Mouse (Mus musculus) brain, adult 2 months (tissue): ENCODE data around the gene Entpd5.
A peak's percentile ranks its signal among the peaks of the same experiment; 100 is the strongest.
"Not testable (repeated sequence)": the region's sequence is repeated elsewhere in the genome, so short reads cannot be mapped to it uniquely, and the experiment has no call there.

Experiments
- DNase-seq: peaks from one replicate; pipeline ENCODE4 v3.0.0; 2011; ENCODE audit warnings: low read depth, low spot score

Gene Entpd5

DNA sequence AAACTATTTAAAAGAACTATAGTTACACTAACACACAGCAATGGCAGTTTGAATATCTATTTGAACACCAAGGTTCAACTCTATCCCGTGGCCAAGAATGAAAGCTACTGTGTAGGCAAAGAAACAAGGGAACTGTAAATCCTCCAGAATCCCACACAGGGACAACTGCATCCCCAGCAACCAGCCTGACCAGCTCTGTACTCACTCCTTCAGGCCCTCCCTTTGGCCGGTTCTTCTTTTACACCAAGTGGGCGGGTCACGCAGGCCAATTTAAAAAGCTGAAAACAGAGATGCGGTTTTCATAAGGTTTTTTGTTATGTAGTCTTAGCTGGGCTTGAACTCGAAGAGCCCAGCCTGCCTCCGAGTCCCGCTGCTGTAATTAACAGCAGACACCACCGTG lies 9.7 kb downstream of the Entpd5 start:
- DNase-seq = no peak

DNA sequence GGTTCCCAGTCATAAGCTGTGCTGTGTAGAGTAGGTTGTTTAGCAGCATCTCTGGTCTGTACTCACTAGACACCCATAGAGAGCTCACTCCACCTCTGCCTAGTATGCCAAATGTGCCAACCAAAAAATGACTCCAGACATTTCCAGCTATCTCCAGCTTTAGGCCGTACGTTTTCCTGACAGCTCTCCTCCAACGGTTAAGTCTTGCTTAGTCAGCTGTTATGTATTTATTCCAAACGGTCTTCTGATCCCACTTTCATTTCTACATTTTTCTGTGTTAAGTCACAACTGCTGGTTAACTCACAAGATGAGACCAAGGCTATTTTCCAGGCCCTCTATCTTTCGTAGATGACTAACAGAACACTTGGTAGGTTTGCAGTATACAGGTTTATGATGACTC lies 10.2 kb downstream of the Entpd5 start:
- DNase-seq = no peak

DNA sequence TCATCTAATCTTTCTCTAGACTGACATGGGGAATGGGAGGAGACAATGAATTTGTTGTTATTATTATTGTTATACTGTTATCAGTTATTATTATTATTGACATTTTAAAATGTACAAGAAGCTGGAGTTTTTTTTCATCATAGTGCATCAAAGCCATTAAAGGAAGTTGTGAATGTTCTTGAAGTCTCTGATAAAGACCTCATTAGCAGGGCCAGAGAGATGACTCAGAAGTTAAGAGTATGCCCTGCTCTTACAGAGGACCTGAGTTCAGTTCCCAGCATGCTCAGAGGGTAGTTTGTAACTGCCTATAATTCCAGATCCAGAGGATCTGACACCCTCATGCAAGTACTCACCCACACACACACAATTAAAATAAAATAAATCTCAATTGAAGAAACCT lies 11.1 kb downstream of the Entpd5 start:
- no peak for DNase-seq

DNA sequence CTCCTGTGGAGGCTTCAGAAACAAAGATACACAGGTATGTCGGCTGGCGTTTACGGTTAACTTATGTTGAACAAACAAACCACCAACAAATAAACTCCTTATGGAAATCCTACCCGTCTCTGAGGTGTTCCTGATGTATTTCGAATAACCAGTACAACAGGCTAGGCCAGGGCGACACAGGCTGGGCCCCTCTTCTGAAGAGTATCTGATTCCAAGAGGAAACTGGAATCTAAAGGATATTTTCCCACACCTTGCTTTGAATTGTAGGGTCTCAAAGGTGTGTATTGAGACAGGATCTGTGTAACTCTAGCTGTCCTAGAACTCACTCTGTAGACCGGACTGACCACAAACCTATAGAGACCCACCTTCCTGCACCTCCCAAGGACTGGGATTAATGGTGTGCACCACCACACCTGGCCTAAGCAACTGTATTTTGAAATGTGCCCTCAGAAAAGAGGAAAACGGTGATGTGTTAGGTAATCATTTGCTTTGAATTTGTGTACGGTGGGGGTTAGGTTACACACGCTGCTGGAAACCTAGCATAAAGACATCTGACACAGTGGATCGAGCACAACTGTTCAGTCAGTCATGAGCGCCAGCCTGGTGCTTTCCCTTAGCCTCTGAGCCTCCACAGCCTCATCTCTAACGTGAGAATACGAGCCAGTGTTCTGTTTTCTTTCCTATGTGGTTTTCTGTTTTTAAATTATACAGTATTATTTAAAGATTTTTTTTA lies 11.7 kb downstream of the Entpd5 start:
- DNase-seq = no peak

DNA sequence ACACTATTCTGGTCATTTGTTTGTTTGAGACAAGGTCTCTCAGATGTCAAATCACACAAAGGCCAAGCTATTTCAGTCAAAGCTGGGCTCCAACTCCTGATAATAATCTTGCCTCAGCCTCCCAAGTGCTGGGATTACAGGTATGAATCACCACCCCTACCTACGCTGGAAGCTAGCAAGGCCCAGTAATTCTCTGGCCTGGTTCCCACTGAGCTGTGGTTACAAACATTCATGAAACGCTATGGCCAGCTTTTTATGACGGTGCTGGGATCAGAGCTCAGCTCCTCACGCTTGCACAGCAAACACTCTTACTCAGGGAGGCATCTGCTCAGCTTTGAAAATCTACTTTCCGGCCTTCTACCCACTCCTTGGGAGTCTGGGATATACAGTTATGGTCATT lies 15.0 kb downstream of the Entpd5 start:
- DNase-seq = no peak

DNA sequence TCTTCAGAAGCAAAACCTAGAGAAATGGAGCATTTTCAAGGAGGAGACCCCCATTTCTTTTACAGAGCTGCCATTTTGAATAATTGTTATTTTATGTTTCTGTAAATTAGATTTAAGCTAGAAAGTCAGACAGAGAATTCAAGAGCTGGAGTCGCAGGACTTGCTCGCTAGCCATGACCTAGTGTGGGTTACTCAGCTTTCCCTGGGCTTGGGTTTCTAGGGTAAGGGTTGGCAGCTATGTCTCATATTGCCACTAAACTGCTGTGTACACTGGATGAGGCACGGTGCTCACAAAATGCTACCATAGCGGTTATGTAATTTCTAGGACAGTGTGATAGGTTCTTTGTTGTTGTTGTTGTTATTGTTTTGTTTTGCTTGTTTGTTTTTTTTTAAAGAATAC lies 16.1 kb downstream of the Entpd5 start:
- DNase-seq = no peak

DNA sequence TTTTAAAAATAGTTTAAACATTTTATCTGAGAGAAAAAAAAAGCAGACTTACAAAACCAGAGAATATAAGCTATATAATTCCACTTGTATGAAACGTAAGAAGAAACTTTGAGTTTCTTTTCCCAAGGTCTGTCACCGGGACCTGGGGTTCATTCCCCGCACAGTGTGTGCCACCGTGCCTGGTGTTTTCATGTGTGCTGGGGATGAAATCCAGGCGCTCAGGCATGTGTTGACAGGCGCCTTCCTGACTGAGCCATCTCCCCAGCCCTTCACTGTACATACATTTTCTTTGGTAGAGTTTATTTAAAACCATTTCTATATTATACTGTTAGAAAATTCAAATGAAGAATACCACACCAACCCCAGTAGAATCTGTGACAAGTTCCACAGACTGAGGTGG lies 18.5 kb downstream of the Entpd5 start:
- DNase-seq = no peak

DNA sequence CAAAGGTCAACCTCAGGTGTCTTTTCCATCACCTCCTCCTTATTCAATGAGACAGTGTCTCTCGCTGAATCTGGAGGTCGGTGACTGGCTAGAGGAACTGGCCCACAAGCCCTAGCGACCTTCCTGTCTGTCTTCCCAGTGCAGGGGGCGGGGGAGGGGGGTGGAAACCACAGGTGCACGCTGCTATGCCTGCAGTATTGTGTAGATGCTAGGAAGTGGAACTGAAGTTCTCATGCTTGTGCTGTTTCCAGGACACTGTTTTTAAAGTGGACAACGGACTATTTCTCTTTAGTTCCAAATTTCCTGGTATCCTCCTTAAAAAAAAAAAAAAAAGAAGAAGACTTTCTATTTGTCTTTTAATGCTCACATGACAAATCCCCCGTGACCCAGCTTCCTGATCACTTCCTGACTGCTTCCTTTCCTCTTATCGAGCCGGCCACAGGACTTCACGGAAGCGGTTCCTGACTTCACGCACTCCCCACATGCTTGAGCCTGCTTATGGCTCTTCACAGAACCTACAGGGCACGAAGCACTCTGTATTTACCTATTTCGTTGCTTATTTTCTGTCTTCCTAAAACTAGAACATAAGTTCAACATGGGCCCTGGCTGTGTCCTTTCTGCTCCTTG lies 19.9 kb downstream of the Entpd5 start:
- no peak for DNase-seq

DNA sequence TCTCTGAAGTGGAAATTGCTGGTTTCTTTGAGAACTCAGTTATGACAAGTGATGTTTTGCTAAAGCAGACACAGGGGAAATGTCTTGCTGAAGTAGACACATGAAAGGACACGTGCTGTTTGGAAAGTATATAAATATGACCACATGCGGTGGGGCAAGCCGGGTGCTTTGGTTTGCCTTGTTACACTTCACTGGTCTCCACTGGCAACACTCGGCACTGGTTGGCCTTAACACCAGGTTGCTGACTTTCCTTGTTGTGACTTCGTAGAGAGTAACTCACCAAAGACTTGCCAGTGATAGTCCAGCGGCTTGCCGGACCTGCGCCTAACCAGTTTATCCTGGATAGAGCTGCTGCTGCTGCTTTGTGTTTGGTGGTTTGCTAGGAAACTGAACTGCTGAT lies 20.7 kb downstream of the Entpd5 start:
- no peak for DNase-seq

DNA sequence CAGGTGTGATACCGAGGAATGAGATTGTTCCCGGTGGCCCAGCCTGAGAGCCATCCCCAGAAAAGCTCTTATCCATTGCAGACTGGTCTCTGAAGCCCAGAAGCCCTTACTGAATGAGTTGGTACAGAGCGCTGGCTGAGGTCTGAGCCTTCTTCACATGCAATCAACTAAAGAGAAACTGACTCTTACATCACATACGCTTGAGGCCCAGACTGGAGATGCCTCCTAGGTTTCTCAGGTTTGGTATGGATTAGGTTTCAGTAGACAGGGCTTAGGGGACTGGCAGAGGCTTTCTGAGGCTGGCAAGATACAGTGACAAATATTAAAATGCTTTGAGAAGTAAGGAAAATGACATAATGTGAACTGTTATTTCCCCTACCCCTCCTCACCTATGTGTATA lies 23.4 kb downstream of the Entpd5 start:
- DNase-seq = no peak

DNA sequence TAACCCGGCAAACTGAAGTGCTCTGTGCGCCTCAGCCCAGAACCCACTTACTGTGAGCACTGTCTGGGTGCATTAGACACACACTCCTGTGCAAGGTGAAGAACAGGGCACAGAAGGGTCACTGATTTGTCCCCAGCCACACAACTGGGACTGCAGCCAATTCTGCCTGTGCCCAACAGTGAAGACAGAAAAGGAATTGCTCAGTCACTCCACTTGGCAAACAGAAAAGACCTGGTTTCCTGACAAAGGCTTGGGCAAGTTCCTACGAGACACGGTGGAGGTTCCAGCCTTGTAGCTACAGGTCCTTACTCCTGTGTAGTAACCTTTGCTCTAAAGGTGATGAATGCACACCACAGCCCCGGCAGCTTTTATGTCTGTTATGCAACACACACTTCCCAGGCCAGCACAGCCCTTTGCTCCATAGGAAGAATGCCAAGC lies 24.2 kb downstream of the Entpd5 start:
- DNase-seq = peak; percentile 40

DNA sequence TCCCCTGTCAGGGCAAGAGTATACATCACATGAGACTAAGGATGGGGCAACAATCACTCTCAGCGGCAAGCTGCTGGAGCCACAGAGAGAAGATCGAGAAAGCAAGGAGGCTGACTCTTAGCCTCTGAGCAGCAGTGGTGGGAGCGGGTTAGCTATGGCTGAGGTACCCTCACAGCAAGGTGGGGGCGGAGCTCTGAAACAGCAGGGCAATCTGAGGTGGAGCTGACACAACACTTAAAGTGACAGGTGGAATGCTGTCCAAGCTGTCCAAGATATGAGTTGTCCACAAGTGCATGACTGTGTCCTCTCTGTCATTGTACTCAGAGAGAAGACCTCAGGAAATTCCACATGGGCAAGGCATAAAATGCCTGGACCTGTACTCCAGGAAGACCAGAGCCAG lies 26.5 kb downstream of the Entpd5 start:
- DNase-seq = no peak

DNA sequence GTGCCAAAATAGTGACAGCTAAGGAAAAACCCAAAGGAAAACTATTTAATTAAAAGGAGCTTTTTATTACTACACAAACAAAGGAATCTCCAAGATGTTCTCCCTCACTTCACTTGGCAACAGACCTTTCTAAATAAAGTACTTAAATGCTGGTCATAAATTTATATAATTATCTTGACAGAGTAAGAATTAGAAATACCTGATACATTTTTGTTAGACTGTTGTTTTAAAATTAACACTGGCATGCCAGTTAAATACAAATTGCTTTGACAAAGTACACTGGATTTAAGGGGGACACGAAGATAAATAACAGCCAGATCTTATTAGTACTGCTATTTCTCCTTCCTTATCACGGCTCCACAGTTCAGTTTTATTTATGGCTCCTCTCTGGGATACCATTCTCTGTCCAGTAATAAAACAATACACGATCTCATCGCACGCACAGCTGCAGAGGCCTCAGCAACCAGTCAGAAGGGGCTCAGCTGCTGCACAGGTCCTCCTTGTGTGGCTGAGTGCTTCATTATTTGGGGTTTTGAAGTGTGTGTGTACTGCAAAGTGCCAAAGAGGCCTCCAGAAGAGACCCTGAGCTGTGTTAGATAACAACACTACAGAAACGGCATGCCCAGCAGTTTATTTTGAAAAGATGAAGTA lies 34.9 kb downstream of the Entpd5 start:
- DNase-seq = peak; percentile 61

DNA sequence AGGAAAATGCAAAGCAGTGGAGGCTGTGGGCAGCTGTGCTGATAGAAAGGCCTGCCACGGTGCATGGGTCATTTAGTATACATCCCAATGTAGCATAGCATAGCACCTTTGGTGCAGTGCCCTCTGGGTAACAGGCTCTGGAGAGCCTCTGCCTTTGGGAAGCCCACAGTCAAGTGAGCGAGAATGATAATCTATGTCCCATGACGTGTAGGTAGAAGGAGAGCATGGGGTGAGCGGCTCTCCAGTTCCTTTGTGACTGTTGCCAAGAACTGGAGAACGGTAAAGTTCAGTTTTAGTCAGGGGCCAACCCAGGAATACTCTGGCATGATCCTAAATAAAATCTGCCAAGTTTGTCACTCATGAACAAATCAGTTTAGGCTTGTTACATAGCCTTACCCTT lies 37.2 kb downstream of the Entpd5 start:
- DNase-seq = no peak

DNA sequence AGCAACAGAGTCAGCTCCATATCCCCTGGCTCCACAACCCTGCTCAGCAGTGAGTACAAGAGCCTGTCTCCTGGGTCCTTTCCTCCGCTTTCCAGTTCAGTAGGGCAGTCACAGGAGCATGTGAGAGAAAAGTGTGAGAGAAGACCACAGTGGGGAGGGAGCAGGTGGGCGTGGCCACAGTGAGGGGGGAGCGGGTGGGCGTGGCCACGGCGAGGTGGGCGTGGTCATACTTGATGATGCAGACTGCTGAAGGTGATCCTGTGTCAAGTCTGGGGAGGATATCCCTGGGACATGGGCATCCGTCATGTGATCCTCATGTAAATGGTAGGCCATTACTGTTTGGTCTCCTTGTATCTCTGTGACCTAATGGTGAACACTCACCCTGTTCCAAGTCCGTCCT lies 41.9 kb downstream of the Entpd5 start:
- DNase-seq = no peak

DNA sequence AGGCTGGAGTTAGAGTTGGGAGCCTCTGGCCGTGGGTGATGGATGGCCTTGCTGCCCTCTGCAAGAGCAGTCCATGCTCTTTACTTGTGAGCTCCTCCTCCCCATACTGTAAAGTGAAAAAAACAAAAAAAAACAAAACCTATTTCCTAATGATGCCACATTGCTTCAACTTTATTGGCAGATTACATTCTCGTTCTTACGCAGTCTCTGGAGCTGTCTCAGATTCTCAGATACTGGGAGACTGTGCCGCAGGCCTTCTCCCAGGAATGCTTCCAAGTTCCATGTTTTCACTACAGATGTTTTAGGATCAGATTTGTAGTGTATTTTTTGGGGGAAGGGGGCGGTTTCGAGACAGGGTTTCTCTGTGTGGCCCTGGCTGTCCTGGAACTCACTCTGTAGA lies 43.7 kb downstream of the Entpd5 start:
- no peak for DNase-seq

DNA sequence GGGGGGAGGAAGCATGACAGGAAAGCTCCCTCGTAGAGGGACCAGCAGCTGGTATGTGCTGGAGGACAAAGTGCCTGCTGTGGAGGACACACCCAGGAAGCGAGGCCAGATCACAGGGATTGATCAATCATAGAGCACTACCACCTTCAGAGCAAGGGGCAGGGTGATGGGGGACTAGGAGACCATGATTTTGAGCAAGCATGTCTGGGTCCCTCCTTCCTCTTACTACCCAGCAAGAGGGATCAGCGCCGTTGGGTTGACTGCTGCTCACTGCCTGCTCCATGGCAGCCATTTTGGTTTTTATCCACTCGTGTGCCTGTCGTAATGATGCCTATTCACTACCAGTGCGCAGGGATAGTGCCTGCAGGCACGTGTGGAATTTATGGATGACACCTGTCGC lies 44.5 kb downstream of the Entpd5 start:
- no peak for DNase-seq

DNA sequence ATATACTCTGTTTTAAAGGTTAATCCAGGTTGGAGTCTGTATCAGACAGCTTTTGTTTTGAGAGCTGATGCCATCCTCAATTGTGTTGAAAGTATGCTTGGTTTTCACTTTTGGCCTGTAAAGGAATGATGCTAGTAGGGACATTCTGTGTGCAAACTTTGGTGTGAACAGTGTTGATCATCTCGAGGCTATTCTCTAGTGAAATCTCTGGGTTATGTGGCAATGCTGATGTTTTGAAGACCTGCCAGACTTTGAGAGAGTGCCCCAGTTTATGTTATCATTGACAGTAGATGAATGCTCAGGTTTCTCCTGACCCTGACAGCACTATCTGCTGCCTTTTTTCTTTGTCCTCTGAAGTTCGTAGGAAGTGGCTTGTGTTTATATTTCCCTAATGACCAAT lies 46.0 kb downstream of the Entpd5 start:
- no peak for DNase-seq

DNA sequence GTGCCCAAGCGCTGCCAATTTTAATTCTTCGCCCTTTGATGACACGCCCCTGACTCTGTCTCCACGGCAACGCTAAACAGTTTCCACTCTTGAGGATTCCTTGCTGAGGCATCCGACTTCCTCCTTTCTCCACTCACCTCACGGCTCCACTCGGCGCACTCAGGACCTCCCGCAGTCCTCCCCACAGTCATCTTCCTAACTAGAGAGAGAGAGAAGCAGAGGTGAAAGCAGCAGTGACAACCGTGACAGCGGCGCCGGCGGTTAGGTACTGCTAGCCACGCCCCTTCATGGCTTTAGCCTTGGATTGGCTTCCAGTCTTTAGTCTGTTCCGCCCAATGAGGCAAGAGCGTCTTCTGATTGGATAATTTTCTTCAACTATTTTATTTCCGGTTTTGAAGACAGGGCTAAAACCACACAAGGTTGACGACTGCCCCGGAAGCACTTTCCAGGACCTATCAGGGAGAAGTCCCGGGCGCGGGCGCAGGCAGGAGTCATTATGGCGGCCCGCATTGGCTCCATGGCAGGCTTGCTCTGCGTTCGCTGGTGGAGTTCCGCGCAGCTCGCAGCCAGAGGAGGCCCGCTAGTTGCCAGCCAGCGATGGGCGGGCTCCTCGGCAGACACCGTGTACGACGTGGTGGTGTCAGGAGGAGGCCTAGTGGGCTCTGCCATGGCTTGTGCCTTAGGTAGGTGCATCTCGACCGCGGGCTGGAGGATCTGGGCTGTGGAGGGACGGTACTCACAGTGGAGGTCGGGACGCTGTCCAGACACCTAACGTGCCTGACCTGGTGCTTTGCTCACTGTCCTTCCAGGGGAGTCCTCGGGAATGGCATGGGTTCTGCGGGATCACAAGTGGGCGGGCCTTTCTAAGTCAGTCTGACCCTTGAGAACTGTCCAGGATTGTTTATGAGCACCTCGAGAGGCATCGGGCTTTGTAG lies 47.0 kb downstream of the Entpd5 start, which contains the start of the genes Coq6 and Fam161b:
Gene Coq6 (plus strand): TSS at position 103 of the 935 bp plus-strand sequence.
Gene Fam161b (minus strand): TSS at position 279 of the 935 bp plus-strand sequence.
- peak; percentile 99 for DNase-seq

DNA sequence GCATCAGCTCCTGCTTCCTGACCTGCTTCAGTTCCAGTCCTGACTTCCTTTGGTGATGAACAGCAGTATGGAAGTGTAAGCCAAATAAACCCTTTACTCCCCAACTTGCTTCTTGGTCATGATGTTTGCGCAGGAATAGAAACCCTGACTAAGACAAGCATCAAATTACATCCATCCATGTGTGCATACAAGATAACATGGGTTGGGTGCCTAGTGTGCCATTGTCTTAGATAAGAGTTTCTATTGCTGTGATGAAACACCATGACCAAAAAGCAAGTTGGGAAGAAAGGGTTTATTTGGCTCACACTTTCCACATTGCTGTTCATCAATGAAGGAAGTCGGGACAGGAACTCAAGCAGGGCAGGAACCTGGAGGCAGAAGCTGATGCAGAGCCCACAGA lies 50.1 kb downstream of the Entpd5 start:
- DNase-seq = not testable (repeated sequence)

DNA sequence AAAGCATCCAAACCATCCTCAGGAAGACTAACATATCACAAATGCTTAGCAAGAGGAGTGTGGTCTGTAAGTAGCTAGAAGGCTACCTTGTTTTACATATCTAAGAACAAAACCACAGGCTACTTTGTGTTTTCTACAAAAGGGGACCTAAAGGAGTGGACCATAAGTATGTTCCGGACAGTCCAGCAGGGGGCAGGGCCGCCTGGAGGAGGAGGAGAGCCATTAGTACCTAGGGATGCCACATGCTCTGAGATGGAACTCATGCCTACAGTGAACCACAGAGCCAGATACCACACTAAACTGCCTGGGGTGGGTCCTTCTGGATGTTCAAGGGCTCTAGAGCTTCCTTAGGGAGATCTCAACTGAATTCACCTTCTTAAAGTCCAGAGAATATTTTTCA lies 61.6 kb downstream of the Entpd5 start:
- DNase-seq = peak; percentile 24
